Mouse (Mus musculus) c-Kit-negative CD71-positive TER-119-positive erythroid progenitor cells, embryonic 14.5 days (primary cell): ENCODE results near the gene 6430550D23Rik.
"Not testable (repeated sequence)": the region's sequence is repeated elsewhere in the genome, so short reads cannot be mapped to it uniquely, and the experiment has no call there.

Experiments
- DNase-seq: peaks from one replicate; pipeline ENCODE4 v3.0.0-alpha.2; 2013; ENCODE audit warnings: low read depth, low spot score

6430550D23Rik gene

DNA sequence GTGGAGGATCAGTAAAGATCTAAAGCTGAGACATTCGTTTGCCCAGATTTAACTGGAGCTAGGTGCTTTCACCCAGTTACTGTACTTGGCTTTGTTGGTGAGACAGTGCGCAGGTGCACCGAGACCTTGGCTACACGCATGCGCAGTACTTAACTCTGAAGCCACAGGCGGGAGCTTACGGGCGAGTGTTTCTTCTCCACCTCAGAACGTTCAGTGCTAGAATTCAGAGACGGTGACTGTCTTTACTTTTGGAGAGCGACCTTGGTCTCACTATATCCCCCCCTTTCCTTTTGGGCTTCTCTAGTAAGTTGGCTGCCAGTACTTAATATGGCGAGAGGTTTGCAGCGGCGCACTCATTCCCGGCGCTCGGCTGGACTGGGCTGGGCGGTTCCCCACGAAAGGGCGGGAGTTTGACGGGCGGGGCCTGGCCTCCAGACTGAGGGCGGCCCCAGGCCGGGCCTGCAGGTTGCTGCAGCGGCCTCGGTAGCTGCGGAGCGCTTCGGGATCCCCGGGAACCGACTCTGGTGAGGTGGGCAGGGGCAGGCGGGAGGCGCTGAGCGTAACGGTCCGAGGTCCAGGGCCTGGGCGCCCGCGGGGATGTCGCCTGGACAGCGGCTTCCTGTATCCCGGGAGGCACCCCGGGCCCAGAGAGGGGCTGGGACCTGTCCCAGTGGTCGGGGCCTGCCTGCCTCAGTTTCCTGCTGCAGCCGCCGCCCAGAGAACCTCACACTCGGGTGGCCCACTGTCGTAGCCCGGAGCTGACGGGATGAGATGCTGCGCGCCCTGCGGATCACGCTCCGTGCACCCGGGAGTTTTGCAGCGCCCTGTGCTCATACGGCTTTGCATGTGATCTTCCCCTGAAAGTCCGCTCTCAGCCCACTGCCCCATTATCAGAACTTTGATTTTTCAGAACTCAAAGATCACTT is 51.4 kb downstream of the 6430550D23Rik start, which contains the start of gene Cep250:
Gene Cep250 (plus strand): TSS at position 325 of the 926 bp plus-strand sequence.
- DNase-seq: peak; percentile 86

GRCm38 (mm10) chr2:155952006-155952405 is 55.8 kb downstream of the 6430550D23Rik start:
- DNase-seq: no peak

GRCm38 (mm10) chr2:155949362-155949761 is 58.4 kb downstream of the 6430550D23Rik start:
- DNase-seq: no peak

DNA sequence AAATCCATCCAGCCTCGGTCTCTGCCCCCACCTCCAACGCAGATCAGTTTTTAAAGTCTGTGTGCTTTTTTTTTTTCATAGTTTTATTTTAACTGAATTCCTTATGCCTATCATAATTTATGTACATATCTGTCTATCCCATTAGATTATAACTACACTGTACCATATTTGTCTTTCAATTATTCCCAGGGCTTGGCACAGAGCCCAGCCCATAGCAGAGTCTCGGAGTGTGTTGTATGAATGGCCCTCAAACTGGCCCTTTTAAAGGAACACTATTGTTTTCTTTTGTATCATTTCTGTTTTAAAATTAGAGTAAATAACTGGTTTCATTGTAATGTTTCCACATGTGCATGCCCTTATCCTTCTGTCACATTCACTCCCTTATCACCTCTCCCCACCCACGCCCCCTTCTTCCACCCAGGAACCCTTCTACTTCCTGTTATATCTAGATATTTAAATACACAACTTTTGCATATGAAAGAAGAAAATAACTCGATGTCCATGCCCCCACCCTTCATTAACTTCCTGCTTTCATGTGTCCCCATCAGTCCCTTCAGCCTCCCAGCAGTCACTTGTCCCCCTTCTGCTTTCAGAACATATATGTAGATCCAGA is 60.3 kb downstream of the 6430550D23Rik start:
- no peak for DNase-seq

- DNase-seq: no peak
Observed at GRCm38 (mm10) chr2:155946499-155946898, 61.3 kb downstream of the 6430550D23Rik start.

DNA sequence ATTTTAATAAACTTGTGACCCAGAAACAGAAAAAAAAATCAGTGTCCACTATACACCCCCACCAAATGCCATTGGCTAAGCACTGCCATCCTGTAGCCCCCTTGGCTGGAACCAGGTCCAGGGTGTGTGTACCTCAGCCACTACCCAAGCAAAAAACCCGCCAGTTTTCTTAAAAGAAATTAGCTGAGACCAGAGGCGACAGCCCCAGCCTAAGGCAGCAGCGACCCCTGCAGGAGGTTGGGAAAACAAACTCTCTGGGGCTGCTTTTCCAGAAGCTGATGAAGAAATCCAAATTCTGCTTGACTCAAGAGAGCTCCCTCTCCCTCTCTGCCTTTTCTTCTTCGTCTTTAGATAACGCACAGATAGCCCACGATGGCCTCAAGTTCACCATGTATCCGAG is 61.7 kb downstream of the 6430550D23Rik start:
- DNase-seq: no peak

DNA sequence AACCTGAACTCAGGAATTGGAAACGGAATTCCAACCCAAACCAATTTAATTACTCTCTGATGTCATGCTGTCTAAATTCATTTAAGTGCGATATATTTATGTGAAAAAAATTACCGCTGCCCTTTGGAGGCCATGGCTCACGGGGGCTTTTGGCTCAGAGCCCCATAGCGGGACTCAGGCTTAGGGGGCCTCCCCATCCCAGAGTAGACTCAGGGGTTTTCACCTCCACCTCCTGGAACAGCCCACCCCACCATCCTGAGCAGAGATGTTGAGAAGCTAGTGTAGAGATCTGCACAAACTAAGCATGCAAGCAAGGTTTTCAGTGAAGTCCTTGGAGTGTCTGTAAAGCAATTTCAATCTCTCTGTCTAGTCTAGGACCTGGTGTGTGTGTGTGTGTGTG is 62.2 kb downstream of the 6430550D23Rik start:
- no peak for DNase-seq

- DNase-seq: no peak
Observed at GRCm38 (mm10) chr2:155945124-155945523, 62.7 kb downstream of the 6430550D23Rik start, which contains the start of gene Gdf5. Gdf5 (minus strand) TSS chr2:155945367.

- DNase-seq: no peak
Observed at GRCm38 (mm10) chr2:155944685-155945084, 63.1 kb downstream of the 6430550D23Rik start.

- no peak for DNase-seq
Observed at GRCm38 (mm10) chr2:155943463-155943862, 64.3 kb downstream of the 6430550D23Rik start.

DNA sequence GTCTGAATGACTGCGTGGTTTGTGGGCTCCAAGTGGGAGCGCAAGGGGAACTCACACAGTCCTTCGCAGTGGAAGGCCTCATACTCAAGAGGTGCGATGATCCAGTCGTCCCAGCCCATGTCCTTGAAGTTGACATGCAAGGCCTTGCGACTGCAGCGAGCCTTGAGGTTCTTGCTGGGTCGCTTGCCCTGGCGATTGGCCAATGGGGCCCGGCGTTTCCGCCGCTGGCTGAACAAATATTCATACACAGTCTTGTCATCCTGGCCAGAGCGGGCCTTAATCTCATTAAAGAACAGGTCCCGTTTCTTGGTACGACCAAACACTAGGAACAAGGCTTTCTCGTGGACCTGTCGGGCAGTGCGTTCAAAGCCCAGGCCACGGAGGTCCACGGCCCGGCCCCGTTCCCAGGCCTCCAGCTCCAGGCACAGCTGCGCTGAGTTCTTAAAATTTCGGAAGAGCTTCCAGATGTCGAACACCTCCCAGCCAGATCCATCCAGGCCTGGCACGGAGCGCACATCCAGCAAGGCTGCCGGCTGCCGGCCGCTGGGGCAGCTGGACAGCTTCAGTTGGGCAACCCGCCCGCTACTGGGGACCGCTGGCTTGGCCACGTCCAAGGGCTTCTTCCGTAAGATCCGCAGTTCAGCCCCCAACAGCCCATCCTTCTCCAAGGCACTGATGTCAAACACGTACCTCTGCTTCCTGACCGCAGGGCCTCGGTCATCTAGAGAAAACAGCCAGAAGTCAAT is 65.9 kb downstream of the 6430550D23Rik start:
- DNase-seq: no peak

DNA sequence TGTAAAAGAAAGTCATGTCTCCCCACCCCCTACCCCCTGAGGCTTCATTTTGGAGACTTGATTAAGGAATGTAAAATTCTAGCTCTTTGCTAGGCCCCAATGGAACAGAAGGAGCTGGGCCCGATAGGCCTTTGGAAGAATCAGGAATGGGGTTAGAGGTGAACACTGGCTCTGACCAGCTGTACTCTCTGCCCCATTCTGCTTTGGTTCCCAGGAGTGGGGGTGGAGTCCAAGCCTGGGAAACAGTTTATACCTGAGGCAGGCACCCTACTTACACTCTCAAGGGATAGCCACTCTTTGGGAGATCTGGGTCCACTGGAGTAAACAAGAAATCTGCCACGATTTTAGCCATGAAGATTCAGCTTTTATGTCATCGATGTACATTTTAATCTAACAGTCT is 67.1 kb downstream of the 6430550D23Rik start, which contains the start of gene Gm15557:
Gene Gm15557 (plus strand): TSS at position 48 of the 400 bp plus-strand sequence.
- DNase-seq: no peak

DNA sequence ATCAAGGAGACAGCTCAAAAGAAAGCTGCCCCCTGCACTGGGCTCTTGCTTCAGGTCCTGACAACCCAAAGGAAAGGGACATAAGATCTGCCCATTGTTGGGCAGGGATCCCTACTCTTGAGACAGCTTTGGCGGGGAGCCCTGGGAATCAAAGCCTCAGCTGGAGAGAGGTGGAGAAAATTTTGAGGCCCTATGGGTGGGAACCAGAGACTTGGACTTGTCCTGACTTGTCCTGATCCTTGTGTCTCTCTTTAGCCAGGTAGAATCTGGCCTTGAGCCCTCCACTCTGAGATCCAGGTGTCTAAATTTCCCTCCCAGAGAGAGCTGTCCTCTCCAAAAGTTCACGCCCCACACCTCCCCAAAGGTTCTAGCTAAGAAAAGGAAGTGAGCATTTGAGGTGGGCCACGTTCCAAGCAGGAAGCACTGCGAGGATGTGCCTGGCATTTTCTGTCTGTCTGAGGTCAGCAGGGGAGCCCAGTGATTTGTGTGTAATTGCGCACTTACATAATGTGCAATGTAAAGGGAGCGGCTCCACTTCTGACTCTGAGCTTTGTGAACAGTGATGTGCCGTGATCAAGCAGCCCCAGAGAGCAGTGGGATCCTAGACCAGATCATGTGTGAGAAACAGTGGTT is 67.8 kb downstream of the 6430550D23Rik start:
- no peak for DNase-seq

DNA sequence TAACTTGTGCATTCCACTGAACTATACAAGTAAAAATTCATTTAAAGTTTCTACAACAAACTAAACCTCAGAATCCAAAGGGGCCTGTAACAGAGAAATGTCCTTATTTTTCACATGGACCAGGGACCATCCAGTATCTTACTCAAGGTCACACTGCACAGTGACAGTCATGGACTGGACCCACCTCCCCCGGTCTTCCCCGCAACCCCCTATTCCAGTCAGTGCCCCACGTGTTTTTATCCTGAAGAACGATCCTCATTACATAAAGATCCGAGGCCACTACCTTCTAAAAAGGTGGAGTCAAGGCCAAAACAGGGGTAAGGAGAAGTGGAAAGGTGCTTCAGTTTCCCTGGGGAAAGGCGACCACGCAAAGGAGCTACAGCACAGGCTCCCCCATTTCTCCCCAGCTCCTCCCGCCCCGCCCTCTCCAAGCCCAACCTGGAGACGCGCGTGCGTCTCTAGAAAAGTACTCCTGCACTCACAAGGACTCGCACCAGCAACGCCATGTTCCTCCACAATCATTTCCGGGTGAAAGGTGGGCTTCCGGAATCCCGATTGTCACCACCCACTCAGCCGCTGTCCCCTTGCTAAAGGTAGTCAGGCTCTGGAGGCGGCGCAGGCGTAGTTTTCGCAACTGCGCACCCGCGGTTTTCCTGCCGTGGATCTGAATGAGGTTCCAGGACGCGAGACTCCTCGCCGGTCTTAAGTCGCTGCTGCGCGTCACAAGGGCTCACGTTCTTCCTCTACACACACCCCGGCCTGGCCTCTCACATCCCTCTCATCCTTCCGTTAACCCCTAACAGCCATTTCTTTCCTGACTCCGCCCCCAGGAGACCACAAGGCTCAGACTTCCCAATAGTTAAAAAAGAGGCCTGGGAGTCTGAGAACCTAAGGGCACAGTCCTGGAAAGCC is 78.0 kb downstream of the 6430550D23Rik start, which contains the start of gene Uqcc1:
Gene Uqcc1 (minus strand): TSS at position 780 of the 912 bp plus-strand sequence.
- DNase-seq: peak; percentile 74

- no peak for DNase-seq
Observed at GRCm38 (mm10) chr2:155928711-155929345, 78.9 kb downstream of the 6430550D23Rik start.

GRCm38 (mm10) chr2:155925213-155925612 is 82.6 kb downstream of the 6430550D23Rik start:
- not testable (repeated sequence) for DNase-seq
